Mouse (Mus musculus) G1E (cell line): ENCODE data around the gene Auts2.

Experiments used
- CTCF ChIP-seq: IDR thresholded peaks from 2 replicates; pipeline ENCODE4 v1.5.1; 2012; ENCODE audit warnings: low read depth, low read length, inconsistent platforms, mixed read lengths
- TAL1 ChIP-seq: conservative IDR thresholded peaks from 2 replicates; pipeline ENCODE4 v1.6.1; 2012; ENCODE audit warnings: low read depth, low read length, inconsistent platforms, mixed read lengths

DNA sequence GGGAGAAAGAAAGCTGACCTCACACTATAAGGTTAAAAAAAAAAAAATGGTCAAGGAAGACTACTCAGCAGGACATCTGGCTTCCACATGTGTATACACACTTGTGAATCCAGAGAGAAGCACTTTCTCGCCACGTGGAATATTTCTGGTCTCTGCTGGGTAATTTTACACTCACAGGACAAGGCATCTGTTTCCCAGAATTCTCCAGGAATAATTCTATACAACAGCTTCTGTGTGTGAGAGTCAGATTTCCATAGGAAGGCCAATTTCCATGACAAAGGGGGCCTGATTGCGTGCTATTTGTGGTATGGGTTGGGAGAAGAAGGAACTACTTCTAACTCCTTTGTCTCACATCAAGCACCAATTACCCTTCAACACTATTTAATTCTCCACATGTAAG is 1016.5 kb downstream of the Auts2 start:
- TF ChIP-seq CTCF = no peak
- no peak for TF ChIP-seq TAL1
